Mouse (Mus musculus) cortical plate, adult 2 months (tissue): ENCODE measurements at regions not wholly inside any gene's neighbourhood (a gene's known extent, or its start where the extent isn't known, plus 50 kb on each side); places are given as distances from the start of the nearest gene placed in this dataset.

Experiments used
- H3K27ac ChIP-seq: fragments of 200-500 bp; 2 replicates; pipeline ENCODE4 v1.5.1; 2012; ENCODE audit warnings: low read length, control low read depth, inconsistent platforms; ENCODE audit not compliant: insufficient read depth
- H3K4me1 ChIP-seq: fragments of 200-500 bp; 2 replicates; pipeline ENCODE4 v1.6.1; 2011; ENCODE audit warnings: low read length; ENCODE audit not compliant: control insufficient read depth, insufficient read depth
- H3K4me3 ChIP-seq: fragments of 200-500 bp; 2 replicates; pipeline ENCODE4 v1.5.1; 2011; ENCODE audit warnings: mild to moderate bottlenecking, low read length, control low read depth; ENCODE audit not compliant: insufficient read depth
- CTCF ChIP-seq: fragments of 200-500 bp; IDR thresholded peaks from 2 replicates; pipeline ENCODE4 v1.5.1; 2011; ENCODE audit warnings: mild to moderate bottlenecking, control low read depth, low read length; ENCODE audit not compliant: insufficient read depth; ENCODE audit errors: extremely low read depth
- POLR2A ChIP-seq: fragments of 200-500 bp; IDR thresholded peaks from 2 replicates; pipeline ENCODE4 v1.6.1; 2011; ENCODE audit warnings: mild to moderate bottlenecking, low read length, control low read depth; ENCODE audit not compliant: insufficient read depth; ENCODE audit errors: extremely low read depth

- TF ChIP-seq CTCF (no peak), POLR2A (no peak)
- Histone ChIP-seq H3K4me3 (no peak overlapping the region), H3K27ac (no peak overlapping the region), H3K4me1 (peaks cover 5% of the 10 kb centered on the region)
These were observed 233.3 kb downstream of the Gadd45g start for GRCm38 (mm10) chr13:52079678-52080246.

DNA sequence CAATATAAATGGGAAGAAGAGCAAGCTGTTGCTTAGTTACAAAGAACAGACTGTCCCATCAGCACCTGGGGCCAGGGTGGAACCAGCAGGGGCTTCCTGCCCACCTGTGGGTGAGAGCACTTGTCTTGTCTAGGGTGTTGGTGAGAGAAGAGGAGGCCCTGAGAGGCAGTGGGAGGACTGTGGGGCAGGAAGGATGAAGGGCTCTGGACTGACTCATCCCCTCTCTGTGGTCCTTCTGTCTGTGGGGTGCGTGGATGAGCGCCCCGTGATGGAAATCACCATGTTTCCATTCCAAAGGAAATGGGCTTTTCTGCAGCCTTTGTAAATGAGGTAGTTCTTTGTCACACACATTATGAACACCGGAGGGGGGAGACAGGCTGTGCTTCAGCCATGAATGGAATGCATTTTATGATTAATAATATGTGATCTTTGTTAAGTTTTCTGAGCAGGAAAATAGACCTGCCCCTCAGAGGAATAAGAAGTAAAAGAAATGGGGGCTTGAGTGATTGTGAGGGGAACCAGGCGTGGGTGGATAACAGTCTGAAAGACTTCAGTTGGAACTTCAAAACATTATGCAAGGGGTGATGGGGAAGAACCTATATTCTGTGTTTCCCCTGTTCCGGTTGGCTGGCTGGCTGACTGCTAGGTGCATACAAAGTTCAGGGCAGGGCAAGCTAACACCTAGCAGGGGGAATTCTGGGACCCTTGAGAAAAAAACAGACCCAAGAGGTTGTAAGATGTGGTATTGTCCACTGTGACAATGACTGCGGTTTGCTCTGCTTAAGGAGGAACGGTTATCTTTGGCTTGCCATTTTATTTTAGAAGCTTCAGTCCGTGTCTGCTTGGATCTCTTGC, 237.3 kb downstream of the Gadd45g start:
- Histone ChIP-seq H3K4me1 (peaks cover 3% of the 10 kb centered on the region; the same call in 1 of the 2 replicates), H3K4me3 (no peak overlapping the region), H3K27ac (no peak overlapping the region)
- TF ChIP-seq CTCF = no peak
- TF ChIP-seq POLR2A = no peak

DNA sequence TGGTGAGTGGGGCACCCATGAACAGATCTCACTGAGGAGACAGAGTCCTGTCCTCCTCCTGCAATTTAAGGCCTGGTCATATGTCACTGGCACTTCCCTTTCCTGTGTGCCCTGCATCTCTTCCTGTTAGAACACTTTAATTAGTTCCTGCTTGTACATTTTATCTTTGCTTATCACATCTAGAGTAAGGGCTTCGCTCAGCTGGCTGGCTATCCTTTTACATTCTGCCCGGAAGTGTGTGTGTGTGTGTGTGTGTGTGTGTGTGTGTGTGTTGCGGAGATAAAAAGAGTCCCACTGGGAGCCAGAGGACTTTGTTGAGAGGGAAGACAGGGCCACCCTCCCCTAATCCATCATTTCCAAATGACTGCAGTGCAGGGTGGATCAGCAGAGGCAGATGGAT, 238.6 kb downstream of the Gadd45g start:
- TF ChIP-seq CTCF (no peak), POLR2A (no peak)
- H3K27ac ChIP-seq = no peak overlapping the region
- no peak overlapping the region for H3K4me3 ChIP-seq
- H3K4me1 ChIP-seq = no peaks in the 10 kb centered on the region; the same call in 1 of the 2 replicates

GRCm38 (mm10) chr13:52088319-52088718, 241.8 kb downstream of the Gadd45g start:
- Histone ChIP-seq H3K4me3 (no peak overlapping the region), H3K27ac (no peak overlapping the region), H3K4me1 (no peaks in the 10 kb centered on the region; the same call in 1 of the 2 replicates)
- TF ChIP-seq POLR2A (no peak), CTCF (no peak)

DNA sequence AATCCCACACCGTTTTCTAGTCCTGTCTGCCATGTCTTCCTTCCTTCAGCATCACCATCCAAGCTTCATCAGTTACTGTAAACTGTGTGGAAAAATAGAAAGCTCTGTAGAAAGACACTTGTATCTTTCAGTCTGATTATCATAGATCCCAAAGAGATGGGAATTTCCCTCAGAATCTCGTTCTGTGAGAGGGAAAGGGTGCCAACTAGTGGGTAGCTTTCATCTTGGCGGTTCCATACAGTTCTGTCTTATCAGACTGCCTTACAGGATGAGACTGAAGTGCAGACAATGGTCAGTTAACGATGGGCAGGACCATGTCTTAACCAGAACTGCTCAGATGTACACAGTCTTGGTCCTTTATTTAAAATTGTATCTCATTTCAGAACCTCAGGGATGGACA, 243.9 kb downstream of the Gadd45g start:
- H3K4me1 ChIP-seq = no peaks in the 10 kb centered on the region; the same call in 1 of the 2 replicates
- H3K4me3 ChIP-seq = no peak overlapping the region
- H3K27ac ChIP-seq = no peak overlapping the region
- TF ChIP-seq CTCF (peak; percentile 35; the same call in 1 of the 2 replicates), POLR2A (no peak)

DNA sequence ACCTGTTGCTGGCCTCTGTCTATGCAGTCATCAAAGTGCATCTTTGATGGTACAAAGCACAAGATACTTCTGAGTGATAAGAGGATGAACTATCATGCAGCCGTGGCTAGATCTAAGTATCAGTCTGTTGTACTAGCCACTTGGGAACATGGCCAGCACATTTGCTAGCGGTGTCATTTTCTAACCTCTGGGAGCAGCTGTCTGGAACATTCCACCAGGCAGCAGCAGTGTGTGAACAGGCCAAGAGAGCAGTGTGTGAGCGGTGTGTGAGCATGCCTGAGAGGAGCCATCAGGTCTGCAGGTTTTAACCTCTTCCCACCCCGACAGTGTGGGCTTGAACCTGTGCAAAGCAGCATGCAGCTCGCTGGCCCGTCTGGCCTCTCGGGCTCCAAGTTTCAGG, 248.3 kb downstream of the Gadd45g start:
- TF ChIP-seq POLR2A (no peak), CTCF (no peak)
- H3K4me3 ChIP-seq = no peak overlapping the region
- H3K27ac ChIP-seq = no peak overlapping the region

GRCm38 (mm10) chr13:52096506-52096905, 250.0 kb downstream of the Gadd45g start:
- no peak overlapping the region for H3K27ac ChIP-seq
- no peak overlapping the region for H3K4me3 ChIP-seq

More for the DNA sequence above, 248.3 kb downstream of the Gadd45g start:
- no peaks in the 10 kb centered on the region; the same call in 1 of the 2 replicates for H3K4me1 ChIP-seq

GRCm38 (mm10) chr13:52105989-52106642, 259.6 kb downstream of the Gadd45g start:
- Histone ChIP-seq H3K4me3 (no peak overlapping the region), H3K27ac (no peak overlapping the region), H3K4me1 (no peaks in the 10 kb centered on the region)
- TF ChIP-seq POLR2A (no peak), CTCF (no peak)

More at GRCm38 (mm10) chr13:52096506-52096905, 250.0 kb downstream of the Gadd45g start:
- TF ChIP-seq CTCF = no peak
- no peak for TF ChIP-seq POLR2A
- 0 out of 2 replicates have a peak, but pooled peaks cover 1% of the 10 kb centered on the region for H3K4me1 ChIP-seq

GRCm38 (mm10) chr13:52108349-52108921, 262.0 kb downstream of the Gadd45g start:
- Histone ChIP-seq H3K4me1 (no peaks in the 10 kb centered on the region), H3K4me3 (no peak overlapping the region), H3K27ac (no peak overlapping the region)
- no peak for TF ChIP-seq POLR2A
- TF ChIP-seq CTCF = no peak
